Mouse (Mus musculus): ENCODE measurements around the gene Npc1l1. TPM values are rescaled to one million over a fixed set of nuclear protein-coding genes. Genes with fewer than 3 reads are reported as not detected.

Npc1l1 gene
- 0.08 and 0.14 TPM in 2 replicates for polyA plus RNA-seq (2015; fragmentation: Nextera tagmentation; extraction: Ambion mirVana)

- Histone ChIP-seq H3K27ac (ENCODE audit: low read length) (no peak within 1 kb of the TSS), H3K9me3 (replicated peaks; ENCODE audit: control insufficient read depth, low read length, poor library complexity, severe bottlenecking) (peaks cover 7% of the 10 kb centered on the region; the same call in 1 of the 2 replicates), H3K36me3 (ENCODE audit: control insufficient read depth, insufficient read depth, low read length) (no peaks in the 10 kb centered on the region), H3K27me3 (ENCODE audit: control insufficient read depth, insufficient read depth, low read depth, low read length) (no peaks in the 10 kb centered on the region), H3K4me1 (ENCODE audit: control insufficient read depth, insufficient read depth, low read length) (no peaks in the 10 kb centered on the region), H3K4me3 (ENCODE audit: low read depth, low read length) (no peak within 1 kb of the TSS), H3K4me2 (ENCODE audit: low read length) (no peak within 1 kb of the TSS), H3K9ac (ENCODE audit: low read depth, low read length) (no peak within 1 kb of the TSS)
- ATAC-seq, result no peak
- WGBS, result 89% methylated on average over 7 of the region's 7 CpGs
Measured at GRCm38 (mm10) chr11:6230012-6230411, at the start of gene Npc1l1. Gene Npc1l1 (minus strand): TSS chr11:6230143.

- no peak overlapping the region for H3K4me3 ChIP-seq (ENCODE audit: low read depth, low read length)
- peaks cover 22% of the 10 kb centered on the region for H3K4me1 ChIP-seq (ENCODE audit: control insufficient read depth, insufficient read depth, low read length)
- peaks cover 4% of the 10 kb centered on the region for H3K36me3 ChIP-seq (ENCODE audit: control insufficient read depth, insufficient read depth, low read length)
- no peaks in the 10 kb centered on the region for H3K27me3 ChIP-seq (ENCODE audit: control insufficient read depth, insufficient read depth, low read depth, low read length)
- H3K27ac ChIP-seq (ENCODE audit: low read length), result no peak overlapping the region
- whole genome bisulfite sequencing, result 85% methylated on average over 3 of the region's 3 CpGs
- H3K4me2 ChIP-seq (ENCODE audit: low read length), result no peak overlapping the region
- no peak for ATAC-seq
- H3K9me3 ChIP-seq (replicated peaks; ENCODE audit: control insufficient read depth, low read length, poor library complexity, severe bottlenecking), result 0 out of 2 replicates have a peak, but pooled peaks cover 2% of the 10 kb centered on the region
- H3K9ac ChIP-seq (ENCODE audit: low read depth, low read length), result no peak overlapping the region
Measured at GRCm38 (mm10) chr11:6276466-6276865, 46.5 kb upstream of the Npc1l1 start.

GRCm38 (mm10) chr11:6275094-6275484, 45.1 kb upstream of the Npc1l1 start:
- H3K27ac ChIP-seq (ENCODE audit: low read length), result peak overlapping the region; percentile 81
- H3K36me3 ChIP-seq (ENCODE audit: control insufficient read depth, insufficient read depth, low read length), result peaks cover 9% of the 10 kb centered on the region
- H3K9me3 ChIP-seq (replicated peaks; ENCODE audit: control insufficient read depth, low read length, poor library complexity, severe bottlenecking), result no peaks in the 10 kb centered on the region
- ATAC-seq, result no peak; the same call in 1 of the 2 replicates
- peak overlapping the region; percentile 65 for H3K4me2 ChIP-seq (ENCODE audit: low read length)
- peak overlapping the region; percentile 94 for H3K9ac ChIP-seq (ENCODE audit: low read depth, low read length)
- 24% methylated on average over 7 of the region's 7 CpGs for WGBS
- peak overlapping the region; percentile 95 for H3K4me3 ChIP-seq (ENCODE audit: low read depth, low read length)
- H3K27me3 ChIP-seq (ENCODE audit: control insufficient read depth, insufficient read depth, low read depth, low read length), result no peaks in the 10 kb centered on the region
- peaks cover 22% of the 10 kb centered on the region for H3K4me1 ChIP-seq (ENCODE audit: control insufficient read depth, insufficient read depth, low read length)

GRCm38 (mm10) chr11:6274387-6275093, 44.6 kb upstream of the Npc1l1 start, which contains the start of gene Tmed4:
Gene Tmed4 (minus strand): TSS chr11:6274870.
- Histone ChIP-seq H3K4me3 (ENCODE audit: low read depth, low read length) (peak within 1 kb of the TSS; percentile 95), H3K9me3 (replicated peaks; ENCODE audit: control insufficient read depth, low read length, poor library complexity, severe bottlenecking) (no peaks in the 10 kb centered on the region), H3K27me3 (ENCODE audit: control insufficient read depth, insufficient read depth, low read depth, low read length) (no peaks in the 10 kb centered on the region), H3K4me1 (ENCODE audit: control insufficient read depth, insufficient read depth, low read length) (peaks cover 22% of the 10 kb centered on the region), H3K36me3 (ENCODE audit: control insufficient read depth, insufficient read depth, low read length) (peaks cover 9% of the 10 kb centered on the region), H3K27ac (ENCODE audit: low read length) (peak within 1 kb of the TSS; percentile 81), H3K9ac (ENCODE audit: low read depth, low read length) (peak within 1 kb of the TSS; percentile 94), H3K4me2 (ENCODE audit: low read length) (peak within 1 kb of the TSS; percentile 65)
- WGBS, result under 1% methylated on average over 39 of the region's 39 CpGs
- peak; percentile 97 for ATAC-seq

- Histone ChIP-seq H3K4me2 (ENCODE audit: low read length) (peak overlapping the region; percentile 65), H3K4me1 (ENCODE audit: control insufficient read depth, insufficient read depth, low read length) (peaks cover 22% of the 10 kb centered on the region), H3K9me3 (replicated peaks; ENCODE audit: control insufficient read depth, low read length, poor library complexity, severe bottlenecking) (no peaks in the 10 kb centered on the region), H3K27me3 (ENCODE audit: control insufficient read depth, insufficient read depth, low read depth, low read length) (no peaks in the 10 kb centered on the region), H3K36me3 (ENCODE audit: control insufficient read depth, insufficient read depth, low read length) (peaks cover 9% of the 10 kb centered on the region), H3K4me3 (ENCODE audit: low read depth, low read length) (peak overlapping the region; percentile 95), H3K27ac (ENCODE audit: low read length) (no peak overlapping the region), H3K9ac (ENCODE audit: low read depth, low read length) (peak overlapping the region; percentile 94)
- ATAC-seq, result no peak
- WGBS, result 61% methylated on average over 11 of the region's 11 CpGs
Measured at GRCm38 (mm10) chr11:6273607-6274006, 43.7 kb upstream of the Npc1l1 start.

- H3K27me3 ChIP-seq (ENCODE audit: control insufficient read depth, insufficient read depth, low read depth, low read length), result no peaks in the 10 kb centered on the region
- H3K9me3 ChIP-seq (replicated peaks; ENCODE audit: control insufficient read depth, low read length, poor library complexity, severe bottlenecking), result no peaks in the 10 kb centered on the region
- H3K4me2 ChIP-seq (ENCODE audit: low read length), result peak within 1 kb of the TSS; percentile 97
- peak; percentile 96 for ATAC-seq
- H3K9ac ChIP-seq (ENCODE audit: low read depth, low read length), result peak within 1 kb of the TSS; percentile 83
- 1% methylated on average over 50 of the region's 50 CpGs for WGBS
- H3K27ac ChIP-seq (ENCODE audit: low read length), result peak within 1 kb of the TSS; percentile 95
- peaks cover 21% of the 10 kb centered on the region for H3K4me1 ChIP-seq (ENCODE audit: control insufficient read depth, insufficient read depth, low read length)
- peak within 1 kb of the TSS; percentile 83 for H3K4me3 ChIP-seq (ENCODE audit: low read depth, low read length)
- peaks cover 30% of the 10 kb centered on the region for H3K36me3 ChIP-seq (ENCODE audit: control insufficient read depth, insufficient read depth, low read length)
Measured at GRCm38 (mm10) chr11:6267320-6268254, 37.6 kb upstream of the Npc1l1 start, which contains the start of gene Ddx56. Gene Ddx56 (minus strand): TSS chr11:6267772.

GRCm38 (mm10) chr11:6266621-6267020, 36.7 kb upstream of the Npc1l1 start:
- Histone ChIP-seq H3K27me3 (ENCODE audit: control insufficient read depth, insufficient read depth, low read depth, low read length) (no peaks in the 10 kb centered on the region), H3K9me3 (replicated peaks; ENCODE audit: control insufficient read depth, low read length, poor library complexity, severe bottlenecking) (no peaks in the 10 kb centered on the region), H3K9ac (ENCODE audit: low read depth, low read length) (peak overlapping the region; percentile 83; the same call in 1 of the 2 replicates), H3K4me3 (ENCODE audit: low read depth, low read length) (peak overlapping the region; percentile 83), H3K36me3 (ENCODE audit: control insufficient read depth, insufficient read depth, low read length) (peaks cover 36% of the 10 kb centered on the region), H3K27ac (ENCODE audit: low read length) (no peak overlapping the region), H3K4me2 (ENCODE audit: low read length) (peak overlapping the region; percentile 97), H3K4me1 (ENCODE audit: control insufficient read depth, insufficient read depth, low read length) (peaks cover 13% of the 10 kb centered on the region)
- 73% methylated on average over 9 of the region's 9 CpGs for WGBS
- no peak for ATAC-seq

GRCm38 (mm10) chr11:6261434-6262082, 31.6 kb upstream of the Npc1l1 start:
- 75% methylated on average over 10 of the region's 10 CpGs for WGBS
- H3K4me2 ChIP-seq (ENCODE audit: low read length), result no peak overlapping the region
- H3K27me3 ChIP-seq (ENCODE audit: control insufficient read depth, insufficient read depth, low read depth, low read length), result no peaks in the 10 kb centered on the region
- ATAC-seq, result peak; percentile 25; the same call in 1 of the 2 replicates
- no peak overlapping the region for H3K9ac ChIP-seq (ENCODE audit: low read depth, low read length)
- H3K4me1 ChIP-seq (ENCODE audit: control insufficient read depth, insufficient read depth, low read length), result peaks cover 5% of the 10 kb centered on the region
- H3K4me3 ChIP-seq (ENCODE audit: low read depth, low read length), result no peak overlapping the region
- no peak overlapping the region for H3K27ac ChIP-seq (ENCODE audit: low read length)
- H3K36me3 ChIP-seq (ENCODE audit: control insufficient read depth, insufficient read depth, low read length), result peaks cover 60% of the 10 kb centered on the region
- no peaks in the 10 kb centered on the region for H3K9me3 ChIP-seq (replicated peaks; ENCODE audit: control insufficient read depth, low read length, poor library complexity, severe bottlenecking)
